Mouse (Mus musculus): ENCODE measurements around the gene Frmpd3.

Gene Frmpd3

DNA sequence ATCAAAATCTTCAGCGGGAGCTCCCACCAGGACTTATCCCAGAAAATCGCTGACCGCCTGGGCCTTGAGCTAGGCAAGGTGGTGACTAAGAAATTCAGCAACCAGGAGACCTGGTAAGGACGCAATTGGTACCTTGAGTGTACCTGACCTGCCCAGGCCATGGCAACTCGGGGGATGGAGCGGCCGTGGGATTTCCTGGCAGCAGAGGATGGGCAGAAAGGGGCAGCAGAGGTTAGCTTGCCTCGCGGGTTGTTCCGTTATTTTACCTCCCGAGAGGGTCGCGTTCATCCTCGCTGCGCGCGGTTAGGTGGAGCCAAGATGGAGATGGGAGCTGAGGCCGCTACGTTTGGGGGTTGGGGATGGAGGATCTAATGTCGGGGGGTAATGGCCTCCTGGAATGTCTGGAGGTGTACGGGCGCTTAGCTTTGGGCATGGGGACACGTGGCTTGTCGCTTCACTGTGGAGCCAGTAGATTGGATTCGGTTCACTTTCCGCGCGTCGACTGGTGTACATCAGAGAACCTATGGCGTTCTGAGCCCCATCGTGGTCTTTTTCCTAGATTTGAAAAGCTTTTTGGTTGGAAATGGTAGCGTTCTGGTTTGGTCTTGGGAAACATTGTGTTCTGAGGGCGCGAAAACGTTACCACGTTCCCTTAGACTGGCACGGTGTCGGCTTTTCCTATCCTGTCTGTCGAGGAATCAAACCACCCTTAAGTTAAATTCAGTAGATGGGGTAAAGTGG is 114.9 kb downstream of the Frmpd3 start:
- peak; percentile 18 for DNase-seq

DNA sequence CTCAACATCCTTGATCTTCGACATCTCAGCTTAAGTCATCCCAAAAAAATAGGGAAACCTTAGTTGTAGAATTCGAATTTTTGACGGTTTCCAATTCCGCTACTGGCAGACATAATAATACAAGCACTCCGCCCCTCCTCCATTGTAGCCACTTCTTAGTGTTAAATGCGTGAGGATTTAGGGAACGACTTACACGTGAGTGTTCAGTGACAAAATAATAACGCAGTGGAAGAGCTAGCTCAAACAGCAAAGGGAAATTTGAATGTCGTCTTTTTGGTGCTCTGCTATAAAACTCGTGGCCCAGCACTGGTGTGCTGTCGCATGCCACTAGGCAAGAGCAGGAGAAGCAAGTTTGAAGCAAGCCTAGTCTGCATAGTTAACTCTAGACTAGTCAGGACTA is 115.4 kb downstream of the Frmpd3 start:
- DNase-seq = no peak

DNA sequence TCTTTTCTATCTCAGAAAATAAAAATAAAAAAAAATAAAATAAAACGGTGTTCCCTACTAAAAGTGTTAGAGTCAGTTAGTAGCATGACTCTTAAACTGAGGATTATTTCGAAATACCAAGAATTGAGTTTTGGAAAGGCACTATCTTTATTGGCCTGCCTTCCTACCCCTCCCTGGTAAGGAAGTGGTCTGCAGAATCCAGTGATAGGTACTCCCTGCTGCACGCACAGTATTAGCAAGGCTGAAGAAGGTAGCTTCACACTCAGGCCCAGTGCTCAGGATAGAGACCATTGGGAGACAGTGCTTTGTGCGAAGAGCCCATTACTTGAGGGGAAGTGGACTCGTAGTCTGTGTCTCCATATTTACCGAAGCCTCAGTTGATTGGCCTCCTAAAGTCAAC is 136.2 kb downstream of the Frmpd3 start:
- no peak for DNase-seq

DNA sequence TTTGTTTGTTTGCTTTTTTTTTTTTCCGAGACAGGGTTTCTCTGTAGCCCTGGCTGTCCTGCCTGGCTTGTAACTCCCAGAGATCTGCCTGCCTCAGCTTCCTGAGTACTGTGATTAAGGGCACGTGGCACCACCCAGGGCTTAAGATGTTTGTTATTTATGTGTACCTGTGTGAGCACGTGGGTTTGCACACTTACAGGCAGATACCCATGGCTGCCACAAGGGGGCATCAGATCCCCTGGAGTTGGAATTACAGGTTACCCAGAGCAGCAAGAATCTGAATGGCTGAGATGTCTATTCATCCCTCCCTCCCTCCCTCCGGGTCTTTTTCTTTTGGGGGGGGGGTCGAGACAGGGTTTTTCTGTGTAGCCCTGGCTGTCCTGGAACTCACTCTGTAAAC is 137.1 kb downstream of the Frmpd3 start:
- peak; percentile 27 for DNase-seq
